Mouse (Mus musculus) adrenal gland (tissue): Measurements from ENCODE around the gene Xdh.

ENCODE experiments used
- intact Hi-C: fragments of 180-260 bp; cut with DNase I; formaldehyde crosslinking; loops from one replicate; pipeline ENCODE4 v1.15.1; 2025
- long read RNA-seq, 2 experiments: library from polyadenylated mRNA; unstranded; transcript quantifications; one replicate each; pipeline ENCODE4 v2.0.0; 2020; ENCODE audit warnings: borderline replicate concordance in 1 of 2; ENCODE audit not compliant: insufficient replicate concordance in 1 of 2

Xdh gene
- long read RNA-seq, experiment 1, full-length matches to known transcripts, result 38 of 85 reads
- long read RNA-seq, experiment 1, partial matches to known transcripts, result 26 of 85 reads
- long read RNA-seq, experiment 1, other reads (novel, unspliced or antisense), result 21 of 85 reads
- long read RNA-seq, experiment 2, full-length matches to known transcripts, result 13 of 37 reads
- long read RNA-seq, experiment 2, partial matches to known transcripts, result 12 of 37 reads
- long read RNA-seq, experiment 2, other reads (novel, unspliced or antisense), result 12 of 37 reads

DNA sequence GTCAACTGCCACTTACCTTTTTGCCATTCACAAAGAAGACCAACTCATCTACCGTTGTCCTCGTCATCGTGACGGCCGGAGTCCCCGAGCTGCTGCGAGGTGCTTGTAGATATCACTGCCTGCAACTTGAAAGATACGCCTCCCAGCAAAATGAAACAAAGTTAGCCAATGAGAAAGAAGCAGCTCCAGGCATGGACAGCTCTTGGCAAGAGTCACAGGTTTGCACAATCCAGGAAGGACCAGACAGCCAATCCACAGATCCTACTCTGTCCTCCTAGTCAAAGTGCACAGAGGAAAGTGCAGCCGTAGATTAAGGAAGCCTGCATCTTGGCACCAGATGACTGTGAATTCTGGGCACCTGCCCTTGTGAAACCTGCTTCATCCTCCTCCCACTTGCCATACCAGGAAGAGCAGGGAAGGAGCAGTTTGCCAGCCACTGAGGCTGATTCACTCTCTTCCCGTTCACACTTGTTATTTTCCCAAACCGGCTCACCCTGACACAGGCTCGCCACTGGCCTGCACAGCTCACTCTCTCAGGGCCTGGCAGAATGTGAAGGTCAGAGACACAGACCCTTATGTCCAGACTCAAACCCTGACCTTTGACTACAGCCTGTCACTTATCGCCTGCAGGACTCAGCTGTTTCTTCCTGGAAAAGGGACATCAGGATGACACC lies at the start of gene Xdh:
Gene Xdh (minus strand): TSS at position 135 of the 674 bp plus-strand sequence.
- intact Hi-C loops, result no loop called here

DNA sequence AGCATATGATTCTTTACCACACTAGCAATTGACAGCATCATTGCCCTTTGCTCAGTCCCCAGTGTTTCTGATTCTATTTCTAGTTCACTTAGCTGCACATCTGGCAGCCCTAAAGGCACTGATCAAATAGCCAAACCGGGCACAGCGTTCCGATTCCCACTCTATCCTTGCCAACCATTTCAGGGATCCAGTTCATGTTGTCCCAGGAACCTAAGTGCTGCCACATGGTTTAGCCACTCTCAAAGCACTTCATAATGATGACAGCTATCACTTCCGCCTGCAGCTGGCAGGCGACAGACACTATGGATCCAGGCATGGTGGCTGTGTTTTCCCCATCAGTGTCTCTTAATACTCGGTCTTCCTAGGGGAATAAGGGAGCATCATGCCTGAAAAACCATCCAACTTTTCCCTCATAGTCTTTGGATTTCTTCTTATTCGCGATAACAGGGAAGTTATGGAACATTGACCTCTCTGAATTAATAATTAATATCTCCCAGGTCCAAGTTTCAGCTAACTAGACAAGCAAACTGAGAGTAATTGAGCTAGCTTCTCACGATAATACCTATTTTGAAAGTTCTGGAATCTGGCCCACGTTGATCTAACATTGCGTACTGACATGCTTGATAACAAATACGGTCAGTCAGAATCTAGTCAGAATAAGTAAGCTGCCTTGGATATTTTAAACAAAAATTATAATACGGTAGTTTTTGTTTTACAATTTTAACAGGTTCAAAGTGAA lies 46.1 kb upstream of the Xdh start:
- intact Hi-C loops, result no loop called here

DNA sequence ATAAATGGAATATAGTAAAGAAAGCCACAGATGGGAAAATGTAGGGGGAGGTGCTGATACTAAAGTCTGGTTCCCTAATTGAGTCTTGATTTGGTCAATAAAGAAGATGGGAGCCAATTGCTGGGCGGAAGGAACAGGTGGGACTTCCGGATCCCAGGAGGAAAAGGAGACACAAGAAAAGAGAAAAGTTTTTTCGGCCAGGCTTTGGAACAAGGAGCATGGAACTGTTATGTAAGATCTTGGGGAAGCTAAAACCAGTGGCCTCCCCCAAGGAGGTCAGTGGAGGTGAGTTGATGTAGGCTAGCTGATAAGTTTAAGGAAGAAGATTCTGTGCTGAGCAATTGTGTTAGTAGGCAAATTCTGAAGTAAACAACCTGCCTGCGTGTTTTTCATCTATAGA lies 41.3 kb upstream of the Xdh start:
- intact Hi-C loops, result no loop called here

GRCm38 (mm10) chr17:73986571-73986970 lies 36.6 kb upstream of the Xdh start:
- intact Hi-C loops, result no loop called here

GRCm38 (mm10) chr17:73985936-73986335 lies 35.9 kb upstream of the Xdh start:
- intact Hi-C loops, result no loop called here

DNA sequence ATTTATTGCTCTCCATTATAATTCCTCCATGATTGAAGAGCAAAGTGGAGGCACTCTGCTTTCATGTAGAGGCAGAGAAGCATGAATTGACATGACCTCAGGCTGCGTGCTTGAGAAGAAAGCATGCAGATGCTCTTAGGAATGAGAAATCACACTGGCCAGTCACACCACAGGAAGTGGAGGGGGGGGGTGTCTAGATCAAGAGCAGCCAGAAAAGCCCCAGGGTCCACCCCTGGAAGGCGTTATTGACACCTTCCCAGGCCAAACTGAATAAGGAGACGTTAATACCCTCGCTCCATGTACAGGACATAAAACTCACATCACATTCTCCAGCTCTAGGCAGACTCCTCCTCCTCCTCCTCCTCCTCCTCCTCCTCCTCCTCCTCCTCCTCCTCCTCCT lies 34.5 kb upstream of the Xdh start:
- intact Hi-C loops, result no loop called here

DNA sequence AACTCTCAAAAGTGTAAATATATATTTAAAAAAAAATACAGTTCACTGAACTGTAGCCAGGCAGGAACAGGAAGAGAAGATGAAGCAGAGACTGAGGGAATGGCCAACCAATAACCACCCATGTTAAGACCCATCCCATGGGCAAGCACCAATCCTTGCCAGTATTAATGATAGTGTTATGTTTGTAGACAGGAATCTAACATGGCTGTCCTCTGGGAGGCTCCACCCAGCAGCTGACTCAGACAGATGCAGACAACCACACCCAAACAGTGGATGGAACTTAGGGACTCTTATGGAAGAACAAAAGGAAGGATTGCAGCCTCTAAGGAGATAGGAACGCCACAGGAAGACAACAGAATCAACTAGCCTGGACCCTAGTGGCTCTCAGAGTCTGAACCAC lies 32.9 kb upstream of the Xdh start:
- intact Hi-C loops, result no loop called here

DNA sequence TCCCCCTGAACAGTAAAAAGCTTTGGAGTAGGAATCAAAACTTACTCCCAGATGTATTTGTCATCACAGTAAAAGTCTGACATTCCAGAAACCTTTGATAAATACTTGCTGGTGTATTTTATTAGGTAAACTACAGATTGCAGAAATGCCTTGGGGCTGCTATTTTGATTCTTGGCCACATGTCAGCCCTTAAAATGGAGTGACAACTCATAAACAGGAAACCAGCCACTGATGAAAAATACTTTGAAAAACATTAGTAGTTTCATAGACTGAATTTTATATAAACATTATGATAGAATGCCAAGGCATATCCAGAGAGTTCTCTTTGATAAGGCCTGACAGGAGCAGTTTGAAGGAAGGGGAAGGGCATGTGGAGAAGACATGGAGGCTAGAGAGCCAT lies 26.1 kb upstream of the Xdh start:
- intact Hi-C loops, result no loop called here

DNA sequence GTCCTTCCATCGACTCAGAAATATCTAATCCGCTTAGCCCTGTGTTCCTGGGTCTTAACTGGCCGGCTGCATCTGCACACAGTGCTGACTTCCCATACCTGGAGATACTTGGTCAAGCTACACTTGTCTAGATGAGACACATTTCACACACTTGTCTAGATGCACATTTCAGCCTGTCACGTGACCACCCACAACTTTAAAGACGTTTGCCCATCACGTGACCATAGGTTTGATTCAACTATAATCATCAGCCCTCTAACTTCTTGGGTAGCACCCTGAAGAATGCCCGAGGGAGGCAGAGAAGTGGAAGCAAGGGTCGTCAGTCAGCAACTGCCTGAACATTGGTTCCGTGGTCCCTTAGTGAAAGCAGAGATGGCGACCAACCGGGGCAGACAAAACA lies 22.7 kb upstream of the Xdh start:
- intact Hi-C loops, result no loop called here

- intact Hi-C loops, result no loop called here
These were observed 21.3 kb upstream of the Xdh start for GRCm38 (mm10) chr17:73971291-73971690.

DNA sequence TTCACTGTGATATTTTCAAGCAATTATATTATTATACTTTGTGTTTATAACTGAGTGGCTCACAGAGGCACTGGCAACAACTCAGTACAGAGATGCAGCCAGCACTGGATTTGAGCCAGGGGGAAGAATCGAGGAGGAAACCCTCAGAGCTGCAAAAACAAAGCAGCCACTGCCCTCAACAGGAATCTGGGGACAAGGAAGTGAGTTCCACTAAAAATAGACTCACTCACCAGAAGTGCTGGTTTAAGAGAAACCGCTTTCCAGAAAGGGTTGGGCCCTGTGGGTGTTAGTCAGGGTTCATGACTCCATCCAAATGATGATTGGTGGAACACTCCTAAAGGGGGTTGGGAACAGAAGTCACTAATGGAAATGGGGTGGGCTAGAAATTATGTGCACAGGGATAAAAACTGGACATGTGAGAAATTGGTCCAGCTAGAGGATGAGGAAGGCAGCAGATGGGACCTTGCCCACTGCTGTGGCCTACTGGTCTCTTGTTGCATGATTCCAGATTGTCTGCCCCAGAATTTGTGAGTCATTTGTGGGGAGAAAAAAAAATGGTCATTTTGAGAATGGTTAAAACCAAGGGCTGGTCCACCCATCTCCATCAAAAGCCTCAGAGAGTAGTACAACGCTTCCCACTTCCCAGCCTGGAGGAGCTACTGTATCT lies 20.5 kb upstream of the Xdh start:
- intact Hi-C loops, result no loop called here

DNA sequence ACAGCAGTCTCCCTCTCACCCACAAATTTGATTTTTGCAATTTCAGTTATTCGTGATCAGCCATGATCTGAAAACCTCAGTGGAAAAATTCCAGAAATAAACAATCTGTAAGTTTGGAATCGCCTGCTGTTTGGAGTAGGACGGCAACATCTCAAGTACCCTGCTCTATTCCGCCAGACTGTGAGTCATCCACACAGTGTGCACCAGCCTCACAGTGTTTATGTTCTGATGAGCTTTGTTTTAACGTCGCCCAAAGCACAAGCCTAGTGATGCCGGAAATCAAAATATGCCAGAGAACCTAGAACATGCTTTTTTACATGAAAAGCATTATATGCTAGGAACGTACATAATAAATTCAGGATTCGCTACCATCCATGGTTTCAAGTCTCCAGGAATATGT lies 14.9 kb upstream of the Xdh start:
- intact Hi-C loops, result no loop called here

- intact Hi-C loops, result no loop called here
These were observed 12.6 kb upstream of the Xdh start for GRCm38 (mm10) chr17:73962628-73963043.

DNA sequence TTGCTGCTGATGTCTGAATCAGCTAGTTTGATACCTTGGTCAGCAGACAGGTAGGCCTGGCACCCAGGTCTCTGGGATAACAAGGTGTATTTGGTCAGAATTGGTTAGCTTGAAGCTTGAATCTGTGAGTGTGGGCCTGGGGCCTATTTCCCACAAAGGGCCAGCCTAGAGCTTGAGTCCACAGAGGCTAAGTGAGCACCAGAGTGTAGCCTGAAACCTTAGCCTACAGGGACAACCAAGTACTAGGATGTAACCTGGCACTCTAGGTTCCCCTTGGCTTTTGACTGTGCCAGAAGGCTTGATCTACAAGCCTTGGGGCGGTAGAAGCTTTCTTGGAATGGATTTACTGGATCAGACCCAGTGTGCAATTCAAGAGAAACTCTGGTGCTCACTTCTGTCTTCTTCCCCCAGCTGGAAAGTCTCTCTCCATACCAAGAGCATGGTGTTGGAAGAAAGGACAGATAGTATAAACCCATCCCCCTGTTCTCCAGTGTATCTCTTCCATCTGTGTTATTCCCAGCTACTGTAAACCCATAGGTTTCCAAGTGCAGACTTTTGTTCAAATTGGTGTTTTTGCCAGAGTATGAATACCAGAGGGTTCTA lies 11.9 kb upstream of the Xdh start:
- intact Hi-C loops, result no loop called here

GRCm38 (mm10) chr17:73960745-73961144 lies 10.7 kb upstream of the Xdh start:
- intact Hi-C loops, result no loop called here

DNA sequence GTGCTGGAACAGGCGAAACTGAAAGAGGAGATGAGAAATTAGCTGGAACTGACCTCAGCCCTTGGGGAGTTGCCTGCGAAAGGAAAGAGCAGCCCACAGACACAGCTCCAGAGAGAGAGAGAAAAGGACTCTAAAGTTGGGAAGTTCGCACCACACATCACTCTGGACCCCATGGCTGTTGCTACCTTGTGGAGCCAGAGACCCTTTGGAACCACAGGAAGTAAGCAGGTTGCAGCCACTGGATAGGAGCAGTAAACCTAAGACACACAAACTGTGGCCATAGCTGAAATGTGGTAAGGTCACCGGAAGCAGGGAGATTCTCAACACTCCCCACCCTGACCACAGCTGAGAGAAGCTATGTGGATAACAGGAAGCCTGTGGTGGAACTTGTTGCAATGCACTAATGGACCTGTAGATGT lies 2.1 kb upstream of the Xdh start:
- intact Hi-C loops, result no loop called here

- intact Hi-C loops, result no loop called here
These were observed 974 bp upstream of the Xdh start for GRCm38 (mm10) chr17:73950970-73951369.

DNA sequence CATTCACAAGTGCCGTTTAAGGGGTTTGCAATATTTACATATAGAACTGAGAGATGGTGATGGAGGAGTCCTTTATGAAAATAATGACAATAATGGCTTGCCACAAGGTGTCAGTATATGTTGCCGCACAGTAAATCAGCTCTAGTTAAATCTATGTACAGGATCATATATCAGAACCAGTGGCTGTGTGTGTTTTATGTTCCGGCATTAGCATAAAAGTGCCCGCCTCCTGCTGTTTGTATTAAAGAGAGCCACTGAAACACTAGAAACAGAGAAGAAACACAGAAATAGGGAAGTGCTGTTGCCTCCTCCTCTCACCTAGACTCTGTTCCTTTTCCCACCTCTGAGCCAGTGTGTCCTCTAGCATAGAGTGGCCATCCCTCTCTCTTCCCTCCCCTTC lies 498 bp downstream of the Xdh start:
- intact Hi-C loops, result no loop called here

DNA sequence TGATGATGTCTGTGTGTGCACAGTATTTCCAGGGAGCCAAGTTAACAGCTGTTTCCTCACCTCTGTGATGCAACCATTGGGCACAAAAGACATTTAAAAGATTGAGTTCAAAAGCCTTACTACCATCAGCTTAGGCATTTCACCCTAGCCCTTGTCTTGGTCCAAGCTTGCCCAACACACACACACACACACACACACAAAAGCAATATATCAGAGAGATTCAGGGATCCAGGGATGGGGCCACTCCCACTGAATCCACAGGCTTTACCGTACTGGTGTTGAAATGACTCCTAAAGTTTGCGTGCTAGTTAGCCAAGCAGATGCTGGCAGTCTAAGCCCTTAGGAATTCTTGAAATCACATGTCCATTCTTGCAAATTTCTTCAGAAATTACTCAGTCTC lies 1.2 kb downstream of the Xdh start:
- intact Hi-C loops, result no loop called here

GRCm38 (mm10) chr17:73948039-73948438 lies 2.0 kb downstream of the Xdh start:
- intact Hi-C loops, result no loop called here

DNA sequence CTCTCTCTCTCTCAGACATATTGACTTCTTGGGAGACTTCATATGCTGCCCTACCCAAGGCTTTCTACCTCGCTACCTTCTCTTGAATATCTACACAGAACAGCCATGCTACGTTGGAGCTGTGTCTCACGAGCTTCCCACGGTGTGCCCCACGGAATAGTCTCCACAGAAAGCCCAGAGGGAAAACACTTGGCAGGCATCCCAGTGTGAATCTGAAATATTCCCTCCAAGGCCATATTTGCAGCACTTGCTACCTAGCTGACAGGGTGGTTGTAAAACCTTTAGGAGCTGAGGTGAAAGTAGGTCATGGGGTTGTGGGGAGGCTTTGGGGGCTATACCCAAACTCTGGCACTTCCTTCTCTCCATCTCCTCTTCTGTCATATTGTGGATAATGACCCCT lies 3.1 kb downstream of the Xdh start:
- intact Hi-C loops, result no loop called here

DNA sequence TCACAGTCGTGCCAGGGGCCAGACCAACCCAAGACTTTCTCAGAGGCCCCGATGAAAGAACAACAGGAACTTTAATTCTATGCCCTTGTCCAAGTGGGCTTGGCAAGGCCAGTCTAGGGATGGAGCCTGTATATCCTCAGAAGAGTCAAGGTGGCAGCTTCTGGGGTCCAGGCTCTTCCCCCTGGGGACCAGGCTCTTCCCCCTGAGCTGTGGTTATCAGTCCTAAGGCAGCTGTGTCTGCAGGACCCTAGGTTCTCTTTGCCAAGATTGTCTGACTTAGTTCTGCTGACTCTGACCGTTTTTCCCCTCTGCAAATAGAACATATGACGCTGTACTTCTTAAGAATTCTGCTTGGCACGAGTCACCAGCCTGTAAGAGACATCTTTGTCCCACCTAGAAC lies 5.3 kb downstream of the Xdh start:
- intact Hi-C loops, result loop anchor here (5.0 kb wide), 1 partner anchor 73 kb away; no protein-coding TSS in a partner anchor
